Mouse (Mus musculus): ENCODE data around the gene Snap23.

GRCm38 (mm10) chr2:120518547-120519210, 48.8 kb upstream of the Snap23 start:
- TF ChIP-seq CTCF (IDR thresholded peaks at IDR 0.05; ENCODE audit: insufficient read depth, low read length) (no peak), POLR2A (IDR thresholded peaks at IDR 0.05; ENCODE audit: borderline replicate concordance, extremely low read depth, low read depth, low read length) (no peak)
